Comparison of ENCODE assay signal across 17 mouse cellular contexts in genomic region chr12:109518413-109519021, GRCm38 (mm10).
DNase-seq lines count a peak whose midpoint lies in the region; ATAC-seq lines count a peak whose summit lies in the region.
"Had no signal": no experiment of that assay in that cellular context is flagged by ENCODE, and none has a peak within 500 bp of the region (broad histone marks: within the 10 kb centered on the region; RNA-seq: fewer than 3 reads in every experiment).

No protein-coding gene starts in this region.

- H3K9me3 ChIP-seq in hindbrain, embryonic 10.5 days = no peaks in the 10 kb centered on the region
- no peaks in the 10 kb centered on the region for H3K9me3 ChIP-seq in hindbrain, embryonic 14.5 days (ENCODE audit: control insufficient read depth, low read length)
- no peaks in the 10 kb centered on the region for H3K9me3 ChIP-seq in embryonic facial prominence, embryonic 11.5 days (replicated peaks; ENCODE audit: control insufficient read depth, low read length)
- no peaks in the 10 kb centered on the region for H3K9me3 ChIP-seq in embryonic facial prominence, embryonic 14.5 days (ENCODE audit: control insufficient read depth, low read length)
- no peaks in the 10 kb centered on the region for H3K9me3 ChIP-seq in limb, embryonic 12.5 days
- H3K9me3 ChIP-seq: neural tube, embryonic 12.5 days had no signal

- ATAC-seq in hindbrain, embryonic 14.5 days (ENCODE audit: low FRiP score) = no peak
- ATAC-seq in embryonic facial prominence, embryonic 11.5 days (replicated peaks; ENCODE audit: insufficient number of reproducible peaks, low FRiP score, low TSS enrichment, low read depth) = peak; percentile 61
- peak; percentile 28; the same call in 1 of the 2 replicates for ATAC-seq in embryonic facial prominence, embryonic 14.5 days (ENCODE audit: low read depth)
- peak; percentile 49 for ATAC-seq in limb, embryonic 12.5 days (ENCODE audit: insufficient number of reproducible peaks, insufficient read depth, low FRiP score, low TSS enrichment, low read depth)
- ATAC-seq in cerebellum, adult (ENCODE audit: insufficient number of reproducible peaks, low FRiP score, low TSS enrichment) = no peak
- ATAC-seq: forebrain, postnatal 0 days; lung, postnatal 0 days had no signal

- peaks cover 19% of the 10 kb centered on the region for H3K27me3 ChIP-seq in hindbrain, embryonic 10.5 days (ENCODE audit: insufficient read depth, poor library complexity, severe bottlenecking)
- no peaks in the 10 kb centered on the region for H3K27me3 ChIP-seq in hindbrain, embryonic 14.5 days (ENCODE audit: control insufficient read depth, insufficient read depth, low read length)
- H3K27me3 ChIP-seq in embryonic facial prominence, embryonic 11.5 days (ENCODE audit: control insufficient read depth, insufficient read depth, low read length) = no peaks in the 10 kb centered on the region
- no peaks in the 10 kb centered on the region for H3K27me3 ChIP-seq in embryonic facial prominence, embryonic 14.5 days (replicated peaks; ENCODE audit: control insufficient read depth, insufficient read depth, low read length)
- no peaks in the 10 kb centered on the region for H3K27me3 ChIP-seq in limb, embryonic 12.5 days
- H3K27me3 ChIP-seq: neural tube, embryonic 12.5 days had no signal

- no peak overlapping the region for H3K4me2 ChIP-seq in hindbrain, embryonic 14.5 days (replicated peaks)
- H3K4me2 ChIP-seq in embryonic facial prominence, embryonic 11.5 days (ENCODE audit: low read depth, low read length) = no peak overlapping the region
- no peak overlapping the region for H3K4me2 ChIP-seq in embryonic facial prominence, embryonic 14.5 days (ENCODE audit: low read depth, low read length)
- 0 out of 2 replicates have a peak overlapping the region, but pooled peaks have one; percentile 3 for H3K4me2 ChIP-seq in limb, embryonic 12.5 days
- H3K4me2 ChIP-seq: neural tube, embryonic 12.5 days had no signal

- intact Hi-C loops in left cerebral cortex, postnatal 4 days (cut with DNase I) = no loop called here

- no peak overlapping the region for H3K9ac ChIP-seq in hindbrain, embryonic 14.5 days
- H3K9ac ChIP-seq in embryonic facial prominence, embryonic 11.5 days (replicated peaks; ENCODE audit: low read length) = no peak overlapping the region
- H3K9ac ChIP-seq in embryonic facial prominence, embryonic 14.5 days (ENCODE audit: low read depth, low read length) = no peak overlapping the region
- H3K9ac ChIP-seq in limb, embryonic 12.5 days (replicated peaks) = 0 out of 2 replicates have a peak overlapping the region, but pooled peaks have one; percentile 31
- H3K9ac ChIP-seq: forebrain, postnatal 0 days; liver, embryonic 14.5 days; neural tube, embryonic 12.5 days had no signal

- peaks cover 73% of the 10 kb centered on the region for H3K4me1 ChIP-seq in hindbrain, embryonic 10.5 days (replicated peaks)
- H3K4me1 ChIP-seq in hindbrain, embryonic 14.5 days (replicated peaks; ENCODE audit: control insufficient read depth, insufficient read depth, low read length) = 0 out of 2 replicates have a peak, but pooled peaks cover 6% of the 10 kb centered on the region
- no peaks in the 10 kb centered on the region for H3K4me1 ChIP-seq in embryonic facial prominence, embryonic 11.5 days (ENCODE audit: control insufficient read depth, insufficient read depth, low read length)
- H3K4me1 ChIP-seq in embryonic facial prominence, embryonic 14.5 days (ENCODE audit: control insufficient read depth, insufficient read depth, low read length) = peaks cover 28% of the 10 kb centered on the region
- peaks cover 54% of the 10 kb centered on the region for H3K4me1 ChIP-seq in limb, embryonic 12.5 days (replicated peaks)

- 22% methylated on average over 7 of the region's 7 CpGs for WGBS in hindbrain, embryonic 10.5 days
- 24% methylated on average over 6 of the region's 7 CpGs for WGBS in hindbrain, embryonic 14.5 days
- 14% methylated on average over 6 of the region's 7 CpGs for WGBS in embryonic facial prominence, embryonic 11.5 days
- WGBS in embryonic facial prominence, embryonic 14.5 days = 16% methylated on average over 7 of the region's 7 CpGs
- 0% methylated on average over 7 of the region's 7 CpGs for WGBS in limb, embryonic 12.5 days

- no peak overlapping the region for H3K4me3 ChIP-seq in hindbrain, embryonic 10.5 days
- H3K4me3 ChIP-seq in hindbrain, embryonic 14.5 days (replicated peaks; ENCODE audit: low read length) = no peak overlapping the region
- no peak overlapping the region for H3K4me3 ChIP-seq in embryonic facial prominence, embryonic 11.5 days (ENCODE audit: low read depth, low read length)
- no peak overlapping the region for H3K4me3 ChIP-seq in embryonic facial prominence, embryonic 14.5 days (ENCODE audit: low read depth, low read length)
- no peak overlapping the region for H3K4me3 ChIP-seq in limb, embryonic 12.5 days (replicated peaks)
- H3K4me3 ChIP-seq: gastrocnemius, adult 2 months; neural tube, embryonic 12.5 days had no signal

- H3K36me3 ChIP-seq in hindbrain, embryonic 10.5 days = no peaks in the 10 kb centered on the region
- no peaks in the 10 kb centered on the region for H3K36me3 ChIP-seq in hindbrain, embryonic 14.5 days (replicated peaks; ENCODE audit: control insufficient read depth, insufficient read depth)
- H3K36me3 ChIP-seq in embryonic facial prominence, embryonic 11.5 days (replicated peaks; ENCODE audit: control insufficient read depth, insufficient read depth, low read depth, low read length) = no peaks in the 10 kb centered on the region
- H3K36me3 ChIP-seq in embryonic facial prominence, embryonic 14.5 days (ENCODE audit: control insufficient read depth, insufficient read depth, low read length) = no peaks in the 10 kb centered on the region
- no peaks in the 10 kb centered on the region for H3K36me3 ChIP-seq in limb, embryonic 12.5 days
- H3K36me3 ChIP-seq: neural tube, embryonic 12.5 days had no signal

- DNase-seq in hindbrain, embryonic 10.5 days (ENCODE audit: low spot score) = no peak
- DNase-seq in hindbrain, embryonic 14.5 days (ENCODE audit: low spot score) = no peak
- peak; percentile 70 for DNase-seq in embryonic facial prominence, embryonic 11.5 days (ENCODE audit: low spot score)
- DNase-seq in embryonic facial prominence, embryonic 14.5 days (ENCODE audit: low spot score) = peak; percentile 41
- no peak for DNase-seq in ovary, postnatal 36 days (ENCODE audit: low spot score)
- no peak for DNase-seq in left cerebral cortex, postnatal 4 days
- DNase-seq: cerebellum, adult 9-11 months; forebrain, postnatal 0 days; kidney, adult 2 months; kidney, postnatal 14 days; thymus, postnatal 36 days had no signal

- H3K27ac ChIP-seq in hindbrain, embryonic 10.5 days = peak overlapping the region; percentile 64
- H3K27ac ChIP-seq in hindbrain, embryonic 14.5 days = no peak overlapping the region
- 0 out of 2 replicates have a peak overlapping the region, but pooled peaks have one; percentile 5 for H3K27ac ChIP-seq in embryonic facial prominence, embryonic 11.5 days (replicated peaks; ENCODE audit: low read depth, low read length)
- peak overlapping the region; percentile 64; the same call in 1 of the 2 replicates for H3K27ac ChIP-seq in embryonic facial prominence, embryonic 14.5 days (replicated peaks; ENCODE audit: low read depth, low read length)
- H3K27ac ChIP-seq in limb, embryonic 12.5 days = peak overlapping the region; percentile 85
- H3K27ac ChIP-seq: gastrocnemius, adult 2 months; liver, embryonic 14.5 days; neural tube, embryonic 12.5 days had no signal

Comparison
In these comparisons a context has a peak if more than half of its experiments do, and no peak if none do; other contexts are left out.
1. DNase-seq: peak in embryonic facial prominence, embryonic 11.5 days (single experiment) and embryonic facial prominence, embryonic 14.5 days (single experiment); none in hindbrain, embryonic 10.5 days (single experiment), hindbrain, embryonic 14.5 days (single experiment), ovary, postnatal 36 days (single experiment) and left cerebral cortex, postnatal 4 days (single experiment).
2. ATAC-seq: peak in embryonic facial prominence, embryonic 11.5 days (single experiment), embryonic facial prominence, embryonic 14.5 days (single experiment) and limb, embryonic 12.5 days (single experiment); none in hindbrain, embryonic 14.5 days (single experiment) and cerebellum, adult (single experiment).